Mouse (Mus musculus) brain, embryonic 14.5 days (tissue): Measurements from ENCODE around the gene Hdac4. TPM values are rescaled to one million over a fixed set of nuclear protein-coding genes. Genes with fewer than 3 reads are reported as not detected.

ENCODE experiments used
- DNase-seq: peaks from one replicate; pipeline ENCODE4 v3.0.0-alpha.2; 2011; ENCODE audit warnings: low read depth
- CTCF ChIP-seq: fragments of 200-500 bp; IDR thresholded peaks from 2 replicates; pipeline ENCODE4 v1.5.1; 2012; ENCODE audit warnings: inconsistent platforms, mild to moderate bottlenecking, moderate library complexity, borderline replicate concordance; ENCODE audit not compliant: insufficient read depth, insufficient read length; ENCODE audit errors: extremely low read depth
- POLR2A ChIP-seq: fragments of 200-500 bp; IDR thresholded peaks from 2 replicates; pipeline ENCODE4 v1.6.1; 2012; ENCODE audit warnings: mild to moderate bottlenecking, inconsistent platforms, borderline replicate concordance; ENCODE audit not compliant: poor library complexity, insufficient read depth, insufficient read length, severe bottlenecking; ENCODE audit errors: extremely low read depth
- polyA plus RNA-seq: library from polyadenylated mRNA; depleted of rRNA; stranded (reverse); fragments of >200 nt; gene quantifications from 2 replicates; pipeline ENCODE4 v1.2.3, GENCODE M21; 2012

Hdac4 gene
- polyA plus RNA-seq, 1 experiment: 21.8 TPM

- DNase-seq: no peak
- TF ChIP-seq POLR2A: no peak
- no peak for TF ChIP-seq CTCF
Measured at GRCm38 (mm10) chr1:92119303-92119702, 76.2 kb downstream of the Hdac4 start.

- DNase-seq: no peak
- TF ChIP-seq CTCF (no peak), POLR2A (no peak)
Measured at GRCm38 (mm10) chr1:92117597-92117996, 77.9 kb downstream of the Hdac4 start.

GRCm38 (mm10) chr1:92116169-92116568 is 79.3 kb downstream of the Hdac4 start:
- no peak for DNase-seq
- TF ChIP-seq POLR2A (no peak), CTCF (no peak)

- TF ChIP-seq CTCF (no peak), POLR2A (no peak)
- DNase-seq: no peak
Measured at GRCm38 (mm10) chr1:92114091-92114490, 81.4 kb downstream of the Hdac4 start.

GRCm38 (mm10) chr1:92113243-92114009 is 82.1 kb downstream of the Hdac4 start:
- DNase-seq: no peak
- TF ChIP-seq POLR2A: no peak
- no peak for TF ChIP-seq CTCF

GRCm38 (mm10) chr1:92112591-92112990 is 82.9 kb downstream of the Hdac4 start:
- TF ChIP-seq CTCF (no peak), POLR2A (no peak)
- no peak for DNase-seq

- no peak for TF ChIP-seq POLR2A
- no peak for TF ChIP-seq CTCF
- DNase-seq: no peak
Measured at GRCm38 (mm10) chr1:92111551-92111950, 83.9 kb downstream of the Hdac4 start.

GRCm38 (mm10) chr1:92111026-92111425 is 84.5 kb downstream of the Hdac4 start:
- no peak for DNase-seq
- TF ChIP-seq POLR2A (no peak), CTCF (no peak)

- peak; percentile 29 for DNase-seq
- TF ChIP-seq CTCF (no peak), POLR2A (no peak)
Measured at GRCm38 (mm10) chr1:92109221-92109620, 86.3 kb downstream of the Hdac4 start.

- TF ChIP-seq POLR2A (no peak), CTCF (no peak)
- no peak for DNase-seq
Measured at GRCm38 (mm10) chr1:92108556-92108955, 86.9 kb downstream of the Hdac4 start.

- no peak for DNase-seq
- TF ChIP-seq CTCF: no peak
- no peak for TF ChIP-seq POLR2A
Measured at GRCm38 (mm10) chr1:92107996-92108395, 87.5 kb downstream of the Hdac4 start.

GRCm38 (mm10) chr1:92107521-92107920 is 88.0 kb downstream of the Hdac4 start:
- DNase-seq: no peak
- no peak for TF ChIP-seq POLR2A
- TF ChIP-seq CTCF: no peak

- DNase-seq: no peak
Measured at GRCm38 (mm10) chr1:92106486-92107160, 88.9 kb downstream of the Hdac4 start.

More at GRCm38 (mm10) chr1:92106486-92107160, 88.9 kb downstream of the Hdac4 start:
- TF ChIP-seq CTCF: no peak
- TF ChIP-seq POLR2A: no peak
